Mouse (Mus musculus): Measurements from ENCODE around the gene Atxn2.

Atxn2 gene

DNA sequence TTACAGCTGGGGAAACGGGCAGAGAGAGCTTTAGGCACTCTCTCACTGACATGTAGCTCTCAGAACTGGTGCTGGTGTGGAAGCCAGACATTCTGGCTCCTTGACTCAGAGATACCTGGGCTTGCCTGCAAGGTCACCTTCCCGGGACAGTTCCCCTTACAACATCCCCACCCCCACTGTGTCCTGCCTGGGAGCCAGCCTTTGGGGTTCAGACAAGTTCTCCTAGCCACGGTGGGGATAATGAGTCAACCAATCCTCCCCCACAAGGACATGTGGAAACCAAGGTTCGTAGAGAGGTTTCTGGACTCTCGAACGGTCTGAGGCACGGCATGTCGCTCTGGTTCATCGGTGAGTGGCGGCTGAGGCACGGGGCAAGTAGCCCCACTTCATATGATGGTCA is 145.6 kb downstream of the Atxn2 start:
- no peak for DNase-seq (ENCODE audit: extremely low spot score)

- DNase-seq (ENCODE audit: extremely low spot score), result no peak
These were observed 147.3 kb downstream of the Atxn2 start for GRCm38 (mm10) chr5:121858427-121858826.

DNA sequence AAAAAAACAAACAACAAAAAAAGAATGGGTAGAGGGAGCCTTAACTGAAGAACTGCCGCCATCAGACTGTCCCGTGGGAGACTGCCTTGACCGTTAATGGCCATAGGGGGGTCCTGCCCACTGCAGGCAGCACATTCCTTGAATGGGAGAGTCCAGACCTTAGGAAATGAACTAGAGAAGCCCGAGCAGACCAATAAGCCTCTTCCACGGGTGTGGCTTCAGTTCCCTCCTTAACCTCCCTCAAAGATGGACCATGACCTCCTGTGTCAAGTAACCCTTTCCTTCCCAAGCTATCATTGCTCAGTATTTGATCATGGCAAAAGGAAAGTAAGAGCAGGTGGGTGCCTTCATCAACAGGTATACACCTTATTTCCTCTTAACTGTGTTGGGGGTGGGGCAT is 150.8 kb downstream of the Atxn2 start:
- no peak for DNase-seq (ENCODE audit: extremely low spot score)

DNA sequence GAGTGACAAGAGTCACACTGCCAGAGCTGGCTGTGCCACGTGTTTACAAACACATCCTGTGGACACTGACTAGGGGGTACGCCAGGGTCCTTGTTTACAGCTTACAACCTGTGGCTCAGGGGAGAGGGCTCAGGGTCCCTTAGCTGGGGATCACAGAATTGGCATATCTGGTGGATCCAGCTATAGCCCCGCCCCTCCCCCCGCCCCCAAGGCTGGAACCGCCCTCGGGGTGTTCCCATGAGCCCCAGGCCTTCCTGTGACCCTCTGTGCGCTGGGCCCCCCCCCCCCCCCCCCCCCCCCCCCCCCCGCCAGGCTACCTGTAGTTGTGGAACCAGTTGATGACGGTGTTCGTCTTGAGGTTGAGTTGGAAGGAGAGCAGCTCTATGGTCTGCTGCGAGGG is 153.2 kb downstream of the Atxn2 start:
- peak; percentile 47 for DNase-seq (ENCODE audit: extremely low spot score)

Measured in embryo, embryonic 9.5 days (tissue).